In the genomic region with DNA sequence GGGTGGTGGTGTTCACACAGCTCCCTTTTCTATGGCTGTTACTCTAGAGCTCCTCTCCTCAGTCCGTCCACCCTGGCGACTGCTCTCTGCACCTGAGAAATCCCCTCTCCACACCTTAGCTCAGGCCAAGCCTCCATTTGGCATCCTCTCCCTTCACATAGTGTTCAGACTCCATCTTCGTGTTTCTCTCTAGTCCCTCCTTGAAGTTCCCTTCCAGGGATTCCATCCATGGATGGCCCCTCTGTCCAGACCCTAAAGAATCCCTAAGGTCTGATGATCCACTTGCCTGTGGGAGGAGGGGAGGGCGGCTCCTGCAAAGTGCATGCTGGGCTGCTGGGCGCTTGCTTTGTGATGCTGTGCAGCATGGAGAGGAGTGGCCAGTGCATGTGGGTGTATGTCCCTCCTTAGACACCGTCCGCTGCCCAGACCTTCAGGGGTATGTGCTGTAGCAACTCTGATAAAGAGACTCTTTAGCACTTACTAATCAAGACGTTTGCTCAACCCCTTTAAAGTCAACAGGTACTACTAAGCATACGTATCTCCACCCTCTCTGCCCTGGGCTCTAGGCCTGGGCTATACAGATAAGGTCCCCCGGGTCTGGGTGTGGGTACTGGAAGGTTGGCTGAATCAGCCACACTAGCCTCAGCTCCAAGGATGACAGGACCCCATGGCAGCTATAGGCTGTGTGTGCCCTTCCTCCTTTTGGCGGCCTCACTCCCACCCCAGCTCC, we compare ENCODE assay signal across 9 mouse cellular contexts. TPM values are rescaled to one million over a fixed set of nuclear protein-coding genes. Genes with fewer than 3 reads are reported as not detected.
DNase-seq lines count a peak whose midpoint lies in the region; ATAC-seq lines count a peak whose summit lies in the region.
"Had no signal": no experiment of that assay in that cellular context is flagged by ENCODE, and none has a peak within 500 bp of the region (broad histone marks: within the 10 kb centered on the region; RNA-seq: fewer than 3 reads in every experiment).

No protein-coding gene starts in this region.

- peaks cover 55% of the 10 kb centered on the region for H3K36me3 ChIP-seq in hindbrain, embryonic 12.5 days
- peaks cover 91% of the 10 kb centered on the region for H3K36me3 ChIP-seq in hindbrain, embryonic 10.5 days

- no peaks in the 10 kb centered on the region for H3K27me3 ChIP-seq in hindbrain, embryonic 12.5 days
- H3K27me3 ChIP-seq in hindbrain, embryonic 10.5 days (ENCODE audit: insufficient read depth, poor library complexity, severe bottlenecking) = no peaks in the 10 kb centered on the region

- peak overlapping the region; percentile 14; the same call in 1 of the 2 replicates for H3K27ac ChIP-seq in hindbrain, embryonic 12.5 days
- no peak overlapping the region for H3K27ac ChIP-seq in hindbrain, embryonic 10.5 days

- ATAC-seq in hindbrain, embryonic 12.5 days (ENCODE audit: low FRiP score) = no peak
- peak; percentile 75 for ATAC-seq in megakaryocyte progenitor cell, adult 5-6 weeks (replicated peaks; ENCODE audit: poor library complexity)

- H3K9me3 ChIP-seq in hindbrain, embryonic 12.5 days (replicated peaks) = no peaks in the 10 kb centered on the region
- H3K9me3 ChIP-seq in hindbrain, embryonic 10.5 days = no peaks in the 10 kb centered on the region

- WGBS in hindbrain, embryonic 12.5 days = 89% methylated on average over 11 of the region's 11 CpGs
- 93% methylated on average over 11 of the region's 11 CpGs for WGBS in hindbrain, embryonic 10.5 days

- no peak overlapping the region for H3K9ac ChIP-seq in hindbrain, embryonic 12.5 days

- H3K4me1 ChIP-seq in hindbrain, embryonic 12.5 days = no peaks in the 10 kb centered on the region
- H3K4me1 ChIP-seq in hindbrain, embryonic 10.5 days (replicated peaks) = no peaks in the 10 kb centered on the region

- DNase-seq in hindbrain, embryonic 10.5 days (ENCODE audit: low spot score) = no peak
- DNase-seq in MEL-GATA-1-ER (ENCODE audit: extremely low read depth, low read depth) = peak; percentile 87
- peak; percentile 95 for DNase-seq in c-Kit-positive CD71-positive TER-119-positive erythroid progenitor cells, embryonic 14.5 days (ENCODE audit: low spot score)
- no peak for DNase-seq in right cerebral cortex, adult 2 months (ENCODE audit: low spot score in 2 of 2)
- no peak for DNase-seq in layer of hippocampus, adult 8-10 months (ENCODE audit: low spot score in 2 of 2)
- DNase-seq: layer of hippocampus, adult 9-11 months had no signal

- no peak overlapping the region for H3K4me3 ChIP-seq in hindbrain, embryonic 12.5 days
- no peak overlapping the region for H3K4me3 ChIP-seq in hindbrain, embryonic 10.5 days

- H3K4me2 ChIP-seq in hindbrain, embryonic 12.5 days (replicated peaks) = no peak overlapping the region

RNA-seq across cellular contexts. Expression of a gene that starts 5.8 kb away (rescaled TPM):
- not detected in 2 replicates for polyA plus RNA-seq in hindbrain, embryonic 12.5 days (2016; fragmentation: Nextera tagmentation; extraction: Ambion mirVana)
- polyA plus RNA-seq in hindbrain, embryonic 10.5 days (2016; fragmentation: Nextera tagmentation; extraction: Ambion mirVana) = 0.09 TPM in 1 of 2 replicates, not detected in the other
- total RNA-seq in megakaryocyte progenitor cell, adult 5-6 weeks (2015) = 0.15 TPM in 1 of 2 replicates, not detected in the other
- total RNA-seq in megakaryocyte progenitor cell, adult 5-6 weeks (2017) = not detected in 2 replicates
- 1 to 10 TPM; 2.1 to 2.9 (median 2.2) TPM for total RNA-seq in layer of hippocampus, adult 8-10 months (2022)
- total RNA-seq: liver, adult 2 months had no signal
- polyA plus RNA-seq: liver, adult 2 months had no signal

RNA-seq across cellular contexts. Expression of a gene that starts 26.2 kb away (rescaled TPM):
- 123 and 130 TPM in 2 replicates for polyA plus RNA-seq in hindbrain, embryonic 12.5 days (2016; fragmentation: Nextera tagmentation; extraction: Ambion mirVana)
- 122 and 123 TPM in 2 replicates for polyA plus RNA-seq in hindbrain, embryonic 10.5 days (2016; fragmentation: Nextera tagmentation; extraction: Ambion mirVana)
- total RNA-seq in megakaryocyte progenitor cell, adult 5-6 weeks (2015) = 208 and 232 TPM in 2 replicates
- 90.4 and 97.3 TPM in 2 replicates for total RNA-seq in megakaryocyte progenitor cell, adult 5-6 weeks (2017)
- 100 to 1,000 TPM in 2 of 4 experiments, 10 to 100 TPM in 2; 40.3 to 175 (median 106) TPM for total RNA-seq in layer of hippocampus, adult 8-10 months (2022)

RNA-seq across cellular contexts. Expression of a gene that starts 47.8 kb away (rescaled TPM):
- 5.0 and 8.2 TPM in 2 replicates for polyA plus RNA-seq in hindbrain, embryonic 12.5 days (2016; fragmentation: Nextera tagmentation; extraction: Ambion mirVana)
- polyA plus RNA-seq in hindbrain, embryonic 10.5 days (2016; fragmentation: Nextera tagmentation; extraction: Ambion mirVana) = 1.9 and 9.2 TPM in 2 replicates
- total RNA-seq in megakaryocyte progenitor cell, adult 5-6 weeks (2015) = not detected in 2 replicates
- total RNA-seq in megakaryocyte progenitor cell, adult 5-6 weeks (2017) = 0.17 TPM in 1 of 2 replicates, not detected in the other
- under 1 TPM in 3 of 4 experiments, not detected in 1; 0.38 to 0.98 (median 0.41) TPM for total RNA-seq in layer of hippocampus, adult 8-10 months (2022)

Comparison
In these comparisons a context has a peak if more than half of its experiments do, and no peak if none do; other contexts are left out.
1. DNase-seq: peak in MEL-GATA-1-ER (single experiment) and c-Kit-positive CD71-positive TER-119-positive erythroid progenitor cells, embryonic 14.5 days (single experiment); none in hindbrain, embryonic 10.5 days (single experiment), right cerebral cortex, adult 2 months (0 of 2) and layer of hippocampus, adult 8-10 months (0 of 2).